Mouse (Mus musculus) gastrocnemius, adult 2 months (tissue): Measurements from ENCODE around the gene 2810408A11Rik. TPM values are rescaled to one million over a fixed set of nuclear protein-coding genes. Genes with fewer than 3 reads are reported as not detected.

Experiments used
- DNase-seq: peaks from one replicate; pipeline ENCODE4 v3.0.0; 2022
- H3K27ac ChIP-seq: fragments of 200-600 bp; 2 replicates; pipeline ENCODE4 v1.8.1; 2022; ENCODE audit warnings: mild to moderate bottlenecking
- H3K4me3 ChIP-seq: fragments of 200-600 bp; 2 replicates; pipeline ENCODE4 v1.8.1; 2022; ENCODE audit warnings: mild to moderate bottlenecking, moderate library complexity
- CTCF ChIP-seq: fragments of 200-600 bp; IDR thresholded peaks from 2 replicates; pipeline ENCODE4 v1.8.1; 2022; ENCODE audit warnings: antibody characterized with exemption, mild to moderate bottlenecking, moderate library complexity
- intact Hi-C: fragments of 180-260 bp; cut with DNase I; formaldehyde crosslinking; loops from one replicate; pipeline ENCODE4 v1.15.1; 2025
- total RNA-seq, 2 experiments: library from RNA; stranded (reverse); gene quantifications; 2 replicates each; pipeline ENCODE4 v1.2.3; 2021

Gene 2810408A11Rik
- total RNA-seq, 2 experiments from 2014 or later = 0.33 TPM; not detected in 1

DNA sequence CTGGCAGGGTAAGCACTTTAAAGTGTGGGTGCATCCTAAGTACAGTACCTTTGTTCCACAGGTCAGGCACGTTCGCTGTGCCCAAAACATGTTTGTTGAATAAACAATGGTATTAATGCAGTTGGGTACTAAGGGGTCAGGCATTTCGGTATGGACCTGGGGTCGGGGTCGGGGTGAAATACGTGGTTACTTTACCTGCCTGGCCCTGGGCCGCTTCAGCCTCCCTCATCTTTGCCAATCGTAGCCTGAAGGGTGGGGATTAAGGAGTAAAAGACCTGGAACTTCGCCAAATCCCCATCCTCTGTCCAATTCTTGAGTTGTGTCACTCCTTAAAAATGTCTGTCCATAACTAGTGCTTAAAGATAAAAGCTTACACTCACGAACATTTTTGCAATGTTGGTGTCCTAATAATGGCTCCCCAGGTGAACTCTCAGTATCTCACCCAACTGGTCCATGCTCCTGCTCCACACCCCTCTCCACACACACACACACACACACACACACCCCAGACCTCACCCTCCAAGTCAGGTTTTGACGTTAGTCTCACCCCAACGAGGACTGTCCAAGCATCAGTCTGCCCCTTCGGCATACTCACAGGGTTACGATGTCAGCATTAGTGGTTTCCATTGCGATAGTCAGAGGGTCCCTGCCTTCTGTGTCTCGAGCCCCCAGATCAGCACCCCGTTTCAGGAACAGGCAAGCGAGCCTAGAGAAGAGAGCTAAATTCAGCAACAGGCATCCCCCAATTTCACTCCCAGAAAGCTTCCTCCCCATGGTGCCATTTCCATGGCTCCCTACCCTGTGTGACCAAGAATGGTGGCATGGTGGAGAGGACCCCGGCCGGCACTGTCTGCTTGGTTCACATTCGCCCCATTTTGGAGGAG is 18.8 kb downstream of the 2810408A11Rik start:
- H3K27ac ChIP-seq = peak overlapping the region; percentile 95
- TF ChIP-seq CTCF = no peak
- H3K4me3 ChIP-seq = peak overlapping the region; percentile 89
- no peak for DNase-seq
- intact Hi-C loops = loop anchor here (2.0 kb wide), 1 partner anchor 19 kb away; the partner anchor contains the start of genes 2810408A11Rik and Neurl4

DNA sequence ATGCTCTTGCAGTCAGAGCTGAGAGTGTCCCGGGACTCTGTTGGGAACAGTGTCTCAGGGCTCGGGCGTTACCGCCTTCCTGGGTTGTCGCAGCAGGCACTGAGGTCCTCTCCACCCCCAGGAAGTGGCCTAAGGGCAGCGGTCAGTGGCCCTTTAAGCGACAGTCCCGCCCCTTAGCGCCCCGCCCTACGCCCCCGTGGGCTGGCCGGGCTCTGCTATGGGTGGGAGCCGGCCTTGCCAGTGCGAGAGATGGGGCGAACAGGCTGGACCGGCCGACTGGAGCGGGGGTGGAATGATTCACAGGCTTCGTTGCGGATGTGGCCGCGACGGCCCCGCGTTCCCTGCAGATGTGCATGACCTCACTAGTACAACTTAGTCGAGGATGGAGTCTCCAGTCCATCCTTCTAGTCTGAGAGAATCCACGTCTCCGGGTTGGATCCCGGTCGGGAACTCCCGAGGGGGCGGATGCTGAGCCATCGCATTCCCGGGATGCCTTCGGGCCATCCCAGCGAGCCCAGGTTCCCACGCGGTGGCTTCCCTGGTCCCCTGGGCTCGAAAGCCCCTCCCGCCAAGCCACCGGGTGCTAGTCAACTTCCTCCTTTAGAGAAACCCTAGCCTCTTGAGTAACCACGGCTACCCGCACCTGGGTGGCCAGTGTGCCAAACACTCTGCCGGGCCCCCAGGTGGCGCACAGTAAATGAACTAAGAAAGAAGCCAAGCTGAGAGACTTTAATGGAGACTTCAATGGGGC is 19.8 kb downstream of the 2810408A11Rik start, which contains the start of gene Kctd11:
Kctd11 (minus strand) TSS at position 554 of the 751 bp plus-strand sequence.
- H3K27ac ChIP-seq = peak within 1 kb of the TSS; percentile 95
- TF ChIP-seq CTCF = peak; percentile 35
- intact Hi-C loops = loop anchor here (2.0 kb wide), 1 partner anchor 20 kb away; the partner anchor contains the start of genes 2810408A11Rik and Neurl4
- peak; percentile 95 for DNase-seq
- peak within 1 kb of the TSS; percentile 89 for H3K4me3 ChIP-seq

DNA sequence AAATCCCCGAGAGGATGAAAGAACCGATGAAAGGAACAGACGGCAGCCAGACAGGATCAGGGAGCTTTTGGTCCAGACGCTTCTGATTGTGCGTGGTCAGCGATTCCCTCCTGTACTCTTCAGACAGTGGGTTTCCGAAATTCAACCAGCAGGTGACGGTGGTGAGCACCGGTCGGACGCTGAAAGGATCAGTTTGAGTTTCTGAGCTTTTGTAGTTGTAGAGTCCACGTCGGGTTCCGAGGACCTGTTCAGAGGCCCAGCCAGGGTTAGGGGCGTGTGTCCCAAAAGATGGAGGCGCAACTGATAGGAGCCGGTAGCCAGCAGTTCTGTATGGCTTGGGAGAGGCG is 20.3 kb downstream of the 2810408A11Rik start:
- H3K4me3 ChIP-seq = peak overlapping the region; percentile 89
- peak; percentile 75 for DNase-seq
- H3K27ac ChIP-seq = peak overlapping the region; percentile 95
- intact Hi-C loops = loop anchor here (2.0 kb wide), 1 partner anchor 20 kb away; the partner anchor contains the start of genes 2810408A11Rik and Neurl4
- TF ChIP-seq CTCF = peak; percentile 78

DNA sequence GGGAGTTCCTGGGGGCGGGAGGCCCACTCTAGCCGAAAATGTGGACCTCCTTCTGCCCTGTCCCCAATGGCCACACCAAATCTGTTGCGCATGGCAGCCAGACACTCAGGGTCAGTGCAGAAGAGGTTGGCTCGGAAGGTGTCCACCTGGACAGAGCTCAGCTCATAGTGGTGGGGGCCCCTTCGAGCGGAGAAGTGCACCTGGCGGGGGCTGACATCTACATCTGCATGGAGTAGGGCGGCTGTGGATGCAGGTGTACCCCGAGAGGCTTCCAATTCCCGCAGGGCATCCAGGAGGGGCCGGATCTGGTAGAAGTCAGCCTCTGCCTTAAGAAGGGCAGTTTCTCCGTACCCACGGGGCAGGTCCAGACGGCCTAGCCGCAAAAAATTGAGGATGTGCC is 21.1 kb downstream of the 2810408A11Rik start:
- Histone ChIP-seq H3K4me3 (peak overlapping the region; percentile 89), H3K27ac (peak overlapping the region; percentile 95)
- TF ChIP-seq CTCF = no peak
- intact Hi-C loops = loop anchor here (2.0 to 5.0 kb wide), 3 partner anchors 21 to 197 kb away; partner anchors contain the start of genes 2810408A11Rik, Neurl4, Polr2a and Senp3
- no peak for DNase-seq

DNA sequence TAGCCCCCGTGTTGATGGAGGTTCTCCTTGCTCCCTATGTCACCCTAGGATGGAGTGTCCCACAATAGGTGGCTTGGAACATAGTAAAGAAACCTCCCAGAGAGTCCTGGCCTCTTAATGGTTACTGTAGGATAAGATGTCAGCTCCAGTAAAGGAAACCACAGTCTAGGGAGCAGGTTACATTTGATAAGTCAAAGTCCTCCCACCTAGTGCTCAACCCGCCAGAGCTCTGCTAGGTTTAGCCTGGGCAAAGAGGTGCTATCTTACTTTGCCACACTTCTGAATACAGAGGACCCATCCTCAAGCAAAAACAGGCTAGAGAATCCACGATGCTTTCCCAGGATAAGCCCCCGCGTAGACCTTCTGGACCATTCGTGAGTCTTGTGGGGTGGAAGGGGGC is 21.8 kb downstream of the 2810408A11Rik start:
- DNase-seq = no peak
- peak overlapping the region; percentile 89 for H3K4me3 ChIP-seq
- H3K27ac ChIP-seq = peak overlapping the region; percentile 95
- no peak for TF ChIP-seq CTCF
- intact Hi-C loops = loop anchor here (5.0 kb wide), 2 partner anchors 122 to 197 kb away; partner anchors contain the start of genes Polr2a and Senp3

DNA sequence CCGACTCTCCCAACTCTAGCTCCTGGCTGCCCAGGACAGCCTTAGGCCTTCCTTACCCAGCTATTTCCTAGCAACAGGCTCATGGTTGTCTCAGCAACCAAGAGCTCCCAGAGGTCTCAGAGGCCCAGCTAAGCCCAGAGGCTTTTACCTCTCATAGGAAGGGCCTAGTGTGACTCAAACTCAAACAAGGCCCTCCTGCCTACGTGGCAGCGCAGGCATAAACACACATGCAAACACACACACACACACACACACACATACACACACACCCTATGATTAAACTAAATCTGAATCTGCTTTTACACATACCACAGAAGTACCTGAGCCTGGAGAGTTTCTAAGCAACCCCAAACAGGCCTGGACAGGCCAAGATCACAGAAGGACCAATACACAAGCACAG is 22.4 kb downstream of the 2810408A11Rik start:
- peak overlapping the region; percentile 89 for H3K4me3 ChIP-seq
- peak overlapping the region; percentile 95 for H3K27ac ChIP-seq
- no peak for DNase-seq
- no peak for TF ChIP-seq CTCF
- intact Hi-C loops = loop anchor here (5.0 kb wide), 2 partner anchors 121 to 196 kb away; partner anchors contain the start of genes Polr2a and Senp3

DNA sequence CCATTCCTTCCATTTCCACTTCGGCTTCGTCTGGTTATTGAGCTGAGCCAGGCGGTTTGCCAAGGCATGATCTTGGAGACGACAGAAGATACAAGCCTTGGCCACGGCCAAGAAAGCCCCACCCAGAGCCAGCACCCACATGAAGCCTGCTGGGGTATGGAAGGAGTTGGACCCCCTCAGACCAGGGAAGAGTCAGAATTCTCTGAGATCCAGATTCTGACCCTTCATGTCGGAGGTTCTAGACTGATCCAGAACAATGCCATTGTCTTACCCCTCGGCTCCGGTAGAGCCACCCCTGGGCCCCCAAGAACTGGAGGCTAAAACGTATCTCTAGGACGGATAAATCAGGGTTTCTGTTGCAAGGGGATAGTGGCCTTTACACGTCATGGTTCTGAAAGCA is 22.9 kb downstream of the 2810408A11Rik start, which contains the start of gene Tmem95:
Tmem95 (minus strand) TSS at position 141 of the 400 bp plus-strand sequence.
- Histone ChIP-seq H3K27ac (peak within 1 kb of the TSS; percentile 95), H3K4me3 (peak within 1 kb of the TSS; percentile 89)
- no peak for DNase-seq
- intact Hi-C loops = loop anchor here (2.0 to 5.0 kb wide), 4 partner anchors 73 to 196 kb away; partner anchors contain the start of genes Polr2a, Senp3 and Tmem102
- TF ChIP-seq CTCF = no peak

DNA sequence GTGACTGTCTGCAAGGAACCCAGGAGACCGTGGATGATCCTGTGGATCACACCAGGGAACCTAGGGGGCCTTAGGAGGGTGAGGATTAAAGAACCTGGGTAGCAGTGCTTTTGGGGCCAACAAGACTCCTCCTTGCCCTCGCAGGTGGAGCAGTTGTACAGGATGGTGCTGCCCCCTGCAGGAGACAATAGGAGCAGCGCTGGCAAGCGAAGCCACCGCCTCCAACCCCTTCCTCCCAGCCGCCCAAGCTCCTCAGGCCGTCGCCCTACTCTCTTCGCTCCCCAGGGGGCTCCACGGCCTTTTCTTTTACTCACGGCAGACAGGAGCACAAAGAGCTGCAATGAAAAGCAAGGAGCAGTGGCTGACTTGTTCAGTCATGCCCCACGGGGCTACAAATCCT is 23.9 kb downstream of the 2810408A11Rik start:
- DNase-seq = peak; percentile 89
- peak; percentile 95 for TF ChIP-seq CTCF
- peak overlapping the region; percentile 76 for H3K27ac ChIP-seq
- peak overlapping the region; percentile 53 for H3K4me3 ChIP-seq
- intact Hi-C loops = loop anchor here (2.0 to 5.0 kb wide), 4 partner anchors 72 to 195 kb away; partner anchors contain the start of genes Polr2a, Senp3 and Tmem102

DNA sequence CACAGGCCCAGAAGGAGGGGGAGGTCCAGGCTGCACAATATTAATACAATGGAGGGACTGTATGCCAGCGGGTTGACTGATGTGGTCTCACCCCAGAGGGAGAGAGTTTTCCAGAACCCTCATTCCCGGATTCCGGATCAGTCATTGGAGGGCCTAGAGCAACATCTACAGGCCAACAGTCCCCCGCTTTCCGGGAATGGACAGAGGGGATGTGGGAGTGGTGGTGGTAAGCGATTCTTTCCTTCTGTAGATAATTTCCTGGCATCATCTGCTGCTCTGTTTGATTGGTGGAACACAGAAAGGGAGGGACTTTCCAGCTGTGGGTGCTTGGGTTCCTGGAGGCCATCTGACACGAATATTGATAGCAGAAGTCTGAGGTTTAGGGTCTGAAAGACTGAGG is 24.6 kb downstream of the 2810408A11Rik start:
- no peak for DNase-seq
- TF ChIP-seq CTCF = peak; percentile 6; the same call in 1 of the 2 replicates
- H3K27ac ChIP-seq = peak overlapping the region; percentile 76
- intact Hi-C loops = loop anchor here (2.0 to 5.0 kb wide), 4 partner anchors 71 to 194 kb away; partner anchors contain the start of genes Polr2a, Senp3 and Tmem102
- peak overlapping the region; percentile 3 for H3K4me3 ChIP-seq

DNA sequence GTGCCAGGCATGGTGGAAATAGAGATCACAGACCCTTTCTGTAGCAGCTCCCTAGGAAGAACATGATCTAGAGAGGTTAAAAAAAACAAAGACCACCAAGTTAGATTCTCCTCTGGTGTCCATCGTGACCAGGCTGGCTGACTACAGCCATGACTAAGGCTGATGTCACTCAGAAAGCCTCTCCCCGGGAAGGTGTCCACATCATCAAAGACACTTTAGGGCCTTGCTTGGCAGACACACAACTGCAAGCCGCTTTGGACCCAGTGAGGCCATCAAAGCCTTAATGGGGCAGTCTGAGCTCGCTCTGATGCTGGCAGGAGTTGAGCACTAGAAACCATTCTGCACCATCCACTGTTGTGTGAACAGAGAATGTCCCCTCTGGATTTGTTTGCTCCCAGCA is 28.3 kb downstream of the 2810408A11Rik start:
- DNase-seq = no peak
- H3K4me3 ChIP-seq = no peak overlapping the region
- intact Hi-C loops = no loop called here
- TF ChIP-seq CTCF = no peak
- no peak overlapping the region for H3K27ac ChIP-seq

DNA sequence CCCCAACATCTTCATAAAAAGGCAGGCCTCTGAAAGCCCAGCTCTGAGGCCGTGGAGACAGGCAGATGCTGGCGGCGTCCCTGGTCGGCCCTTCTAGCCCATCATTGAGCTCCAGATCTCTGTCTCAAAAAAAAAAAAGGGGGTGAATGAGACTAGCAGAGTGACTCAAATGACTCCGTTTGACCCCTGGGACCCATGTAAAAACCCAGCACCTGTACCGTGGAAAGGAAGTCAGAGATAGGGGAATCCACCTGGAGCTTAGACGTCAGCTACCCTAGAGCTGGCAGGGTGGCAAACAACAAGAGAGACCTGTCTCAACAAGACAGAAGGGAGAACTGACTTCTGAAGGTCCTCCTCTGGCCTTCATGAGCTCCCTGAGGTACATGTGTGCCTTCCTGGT is 29.0 kb downstream of the 2810408A11Rik start:
- Histone ChIP-seq H3K27ac (no peak overlapping the region), H3K4me3 (no peak overlapping the region)
- no peak for TF ChIP-seq CTCF
- DNase-seq = no peak
- intact Hi-C loops = no loop called here
